ENCODE assay signal across 9 mouse cellular contexts in genomic region chr17:57768622-57769610, GRCm38 (mm10). TPM values are rescaled to one million over a fixed set of nuclear protein-coding genes. Genes with fewer than 3 reads are reported as not detected.
DNase-seq lines count a peak whose midpoint lies in the region; ATAC-seq and TF ChIP-seq lines count a peak whose summit lies in the region.
"Had no signal": no experiment of that assay in that cellular context is flagged by ENCODE, and none has a peak within 500 bp of the region (broad histone marks: within the 10 kb centered on the region; RNA-seq: fewer than 3 reads in every experiment).

Gene Cntnap5c (plus strand): TSS chr17:57769570.

- H3K27ac ChIP-seq in MEL (ENCODE audit: control insufficient read depth, low read depth, low read length): no peak within 1 kb of the TSS

- no peak for TF ChIP-seq RAD21 in MEL (IDR thresholded peaks at IDR 0.05; ENCODE audit: low read depth, low read length)

- no peaks in the 10 kb centered on the region for H3K9me3 ChIP-seq in MEL (replicated peaks; ENCODE audit: insufficient read depth, low read length)

- no peak for TF ChIP-seq EP300 in MEL (IDR thresholded peaks at IDR 0.05; ENCODE audit: low read depth in 1 of 2, low read length in 2 of 2)

- no peak within 1 kb of the TSS for H3K9ac ChIP-seq in MEL (ENCODE audit: control insufficient read depth, low read depth, low read length, poor library complexity, severe bottlenecking)

- DNase-seq in 416B (ENCODE audit: low read depth): peak; percentile 57
- peak; percentile 71 for DNase-seq in MEL (ENCODE audit: low read depth, low spot score)
- DNase-seq in cerebellum, postnatal 36 days: peak; percentile 23 to 29
- DNase-seq in layer of hippocampus, adult 18-20 months (ENCODE audit: low spot score in 2 of 2): peak; percentile 36 to 62
- peak; percentile 85 for DNase-seq in mesoderm, embryonic 11.5 days (ENCODE audit: low read depth, low spot score)
- DNase-seq in splenic B cell, adult 2 months (ENCODE audit: low read depth, low spot score): peak; percentile 1

- H3K27me3 ChIP-seq in MEL (ENCODE audit: control insufficient read depth in 1 of 2, insufficient read depth in 2 of 2, low read length in 2 of 2): no peaks in the 10 kb centered on the region
- no peaks in the 10 kb centered on the region for H3K27me3 ChIP-seq in splenic B cell, adult 2 months (ENCODE audit: control insufficient read depth, insufficient read depth, low read length, poor library complexity, severe bottlenecking)

- no peaks in the 10 kb centered on the region for H3K4me1 ChIP-seq in MEL (ENCODE audit: control insufficient read depth in 1 of 2, insufficient read depth in 2 of 2, low read length in 2 of 2)

- no peak within 1 kb of the TSS for H3K4me3 ChIP-seq in MEL (ENCODE audit: control insufficient read depth in 1 of 2, insufficient read depth in 1 of 2, low read depth in 2 of 2, low read length in 2 of 2)

- ATAC-seq in granulocyte monocyte progenitor cell, adult 5-6 weeks (replicated peaks; ENCODE audit: poor library complexity, severe bottlenecking): peak; percentile 70

- TF ChIP-seq CTCF in MEL (IDR thresholded peaks at IDR 0.05 in 2 of 3, conservative IDR thresholded peaks at IDR 0.05 in 1 of 3; ENCODE audit: control insufficient read depth in 1 of 3, insufficient read depth in 1 of 3, low read depth in 2 of 3, low read length in 3 of 3, poor library complexity in 1 of 3, severe bottlenecking in 1 of 3): no peak

- no peaks in the 10 kb centered on the region for H3K36me3 ChIP-seq in MEL (ENCODE audit: control insufficient read depth in 1 of 2, insufficient read depth in 2 of 2, low read length in 2 of 2)
- no peaks in the 10 kb centered on the region for H3K36me3 ChIP-seq in splenic B cell, adult 2 months (ENCODE audit: control insufficient read depth, insufficient read depth, low read length, poor library complexity, severe bottlenecking)

- TF ChIP-seq POLR2A in MEL (IDR thresholded peaks at IDR 0.05; ENCODE audit: control insufficient read depth in 1 of 2, insufficient read depth in 1 of 2, low read depth in 1 of 2, low read length in 2 of 2, poor library complexity in 1 of 2): no peak

- no peaks in the 10 kb centered on the region for H3K79me2 ChIP-seq in MEL (ENCODE audit: control insufficient read depth, insufficient read depth, low read length, poor library complexity)

TF ChIP-seq in MEL, 35 proteins besides CTCF, POLR2A, EP300 and RAD21:
- TF ChIP-seq ZNF384 (IDR thresholded peaks at IDR 0.05; ENCODE audit: low read depth, low read length) (no peak), MAX (IDR thresholded peaks at IDR 0.05; ENCODE audit: low read length) (no peak), TAL1 (IDR thresholded peaks at IDR 0.05; ENCODE audit: low read length) (no peak), ETS1 (IDR thresholded peaks at IDR 0.05; ENCODE audit: low read depth, low read length) (no peak), RCOR1 (IDR thresholded peaks at IDR 0.05; ENCODE audit: low read depth, low read length) (no peak), NELFE (IDR thresholded peaks at IDR 0.05; ENCODE audit: low read depth, low read length) (no peak), ZMIZ1 (IDR thresholded peaks at IDR 0.05; ENCODE audit: low read depth, low read length) (no peak), SIN3A (IDR thresholded peaks at IDR 0.05; ENCODE audit: low read length) (peak; percentile 73), MXI1 (IDR thresholded peaks at IDR 0.05; ENCODE audit: low read depth, low read length) (peak; percentile 61), USF1 (IDR thresholded peaks at IDR 0.05; ENCODE audit: low read depth, low read length) (no peak)
TF ChIP-seq in MEL: peak in this region for 2.

RNA-seq across cellular contexts. Expression of gene Cntnap5c, which starts in this region (rescaled TPM):
- not detected in 2 replicates for total RNA-seq in MEL (2012; rRNA removed)
- not detected for polyA plus RNA-seq in MEL (2012; ENCODE audit: insufficient read depth in 1 of 2, insufficient read length in 2 of 2, low read depth in 1 of 2, low replicate concordance in 2 of 2, missing spikeins in 1 of 2)
- total RNA-seq in granulocyte monocyte progenitor cell, adult 5-6 weeks (2014; fragmentation: Nextera tagmentation): not detected in 2 replicates
- total RNA-seq in granulocyte monocyte progenitor cell, adult 5-6 weeks (2017): not detected in 2 replicates
- 10 to 100 TPM; 17.8 to 23.5 TPM for total RNA-seq in layer of hippocampus, adult 18-20 months (2021)
- total RNA-seq: gastrocnemius, postnatal 4 days had no signal
- polyA plus RNA-seq: small intestine, adult 2 months had no signal

Comparison
In these comparisons a context has a peak if more than half of its experiments do, and no peak if none do; other contexts are left out.
1. RNA of gene Cntnap5c (total RNA-seq): 17.8 to 23.5 TPM in layer of hippocampus, adult 18-20 months; not detected in MEL and not detected in granulocyte monocyte progenitor cell, adult 5-6 weeks; every median in the first group is over 10 times any median in the second.
2. Peak in DNase-seq in MEL; RNA of the gene not detected or under 1 TPM.
3. Peak in ATAC-seq in granulocyte monocyte progenitor cell, adult 5-6 weeks; RNA of the gene not detected or under 1 TPM.
4. DNase-seq: peak in every context shown above with its lines; median percentile 85 in mesoderm, embryonic 11.5 days; 71 in MEL; 57 in 416B; 49 in layer of hippocampus, adult 18-20 months; 26 in cerebellum, postnatal 36 days; 1 in splenic B cell, adult 2 months.